Mouse (Mus musculus): ENCODE data around the gene Zfp773.

DNA sequence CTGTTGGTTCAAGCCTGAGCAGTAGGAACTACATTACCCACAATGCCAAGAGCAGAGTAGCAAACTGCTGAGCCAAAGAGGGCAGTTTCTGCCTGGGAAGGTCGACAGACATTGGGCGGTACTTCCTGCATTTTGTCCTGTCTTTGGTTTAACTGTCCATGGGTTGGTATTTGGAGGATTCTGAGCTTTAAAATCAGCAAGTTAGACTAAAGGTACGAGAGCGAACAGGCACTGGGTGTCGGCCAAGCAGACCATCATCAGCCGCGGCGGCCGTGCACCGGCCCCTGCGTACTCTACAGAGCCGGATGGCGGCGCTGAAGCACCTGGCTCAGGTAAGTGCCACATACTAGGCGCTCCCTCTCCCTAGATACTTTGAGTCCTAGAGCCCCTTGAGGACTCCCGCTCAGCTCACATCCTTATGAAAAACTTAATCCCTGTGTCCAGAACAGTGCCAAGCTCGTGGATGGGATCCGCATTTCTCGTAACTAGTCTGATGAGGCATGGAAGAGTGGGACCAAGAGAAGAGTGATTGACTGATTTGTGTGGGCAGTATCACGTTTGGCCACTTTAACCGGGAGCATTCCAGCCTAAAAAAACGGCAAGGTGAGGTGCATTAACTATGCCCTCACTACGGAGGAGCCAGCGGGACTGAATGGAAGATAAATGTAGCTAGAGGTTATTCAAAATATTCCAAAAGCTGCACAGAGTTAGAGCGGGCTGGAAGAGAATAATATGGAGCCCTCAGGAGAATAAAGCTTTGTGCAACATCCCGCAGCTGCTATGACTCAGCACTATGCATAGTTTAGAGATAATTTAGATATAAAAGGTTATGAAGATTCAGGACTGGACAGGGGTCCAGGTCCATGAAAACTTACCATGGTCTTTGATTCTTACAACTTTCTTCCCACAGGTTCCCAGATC, 34.9 kb upstream of the Zfp773 start, which contains the start of gene Zfp418:
- TF ChIP-seq CTCF (IDR thresholded peaks at IDR 0.05; ENCODE audit: low read depth, low read length) (no peak), GATA1 (IDR thresholded peaks at IDR 0.05; ENCODE audit: borderline replicate concordance, low read length) (no peak), TAL1 (conservative IDR thresholded peaks at IDR 0.05; ENCODE audit: low read depth, low read length) (no peak), POLR2AphosphoS5 (IDR thresholded peaks at IDR 0.05; ENCODE audit: insufficient replicate concordance, low read depth, low read length) (no peak)
